Mouse (Mus musculus) heart, embryonic 13.5 days (tissue): ENCODE results near the gene Sptbn1. TPM values are rescaled to one million over a fixed set of nuclear protein-coding genes. Genes with fewer than 3 reads are reported as not detected.
A peak's percentile ranks its signal among the peaks of the same experiment; 100 is the strongest.
"Not testable (repeated sequence)": the region's sequence is repeated elsewhere in the genome, so short reads cannot be mapped to it uniquely, and the experiment has no call there.

Source experiments
- ATAC-seq: fragments of 200-750 bp; cut with Nextera tagmentation; 2 replicates; pipeline ENCODE4 v1.8.0; 2017; ENCODE audit warnings: moderate TSS enrichment; ENCODE audit not compliant: insufficient number of reproducible peaks, low FRiP score, low TSS enrichment; ENCODE audit errors: extremely low read depth
- H3K27ac ChIP-seq: fragments of 300-500 bp; sonication (generic); replicated peaks from 2 replicates; pipeline ENCODE4 v1.5.1; 2015; ENCODE audit warnings: moderate library complexity, mild to moderate bottlenecking, inconsistent platforms
- H3K27me3 ChIP-seq: fragments of 300-500 bp; sonication (generic); replicated peaks from 2 replicates; pipeline ENCODE4 v1.6.1; 2015; ENCODE audit warnings: mild to moderate bottlenecking, inconsistent platforms
- H3K36me3 ChIP-seq: fragments of 300-500 bp; sonication (generic); 2 replicates; pipeline ENCODE4 v1.6.1; 2015; ENCODE audit warnings: mild to moderate bottlenecking, inconsistent platforms
- H3K4me1 ChIP-seq: fragments of 300-500 bp; sonication (generic); 2 replicates; pipeline ENCODE4 v1.6.1; 2015; ENCODE audit warnings: inconsistent platforms
- H3K4me2 ChIP-seq: fragments of 300-500 bp; sonication (generic); 2 replicates; pipeline ENCODE4 v1.6.1; 2015; ENCODE audit warnings: inconsistent platforms, mild to moderate bottlenecking, moderate library complexity
- H3K4me3 ChIP-seq: fragments of 300-500 bp; sonication (generic); 2 replicates; pipeline ENCODE4 v1.5.1; 2015; ENCODE audit warnings: moderate library complexity, mild to moderate bottlenecking, inconsistent platforms
- H3K9ac ChIP-seq: fragments of 300-500 bp; sonication (generic); 2 replicates; pipeline ENCODE4 v1.6.1; 2015; ENCODE audit warnings: inconsistent platforms, mild to moderate bottlenecking, moderate library complexity
- H3K9me3 ChIP-seq: fragments of 300-500 bp; sonication (generic); 2 replicates; pipeline ENCODE4 v1.6.1; 2016; ENCODE audit warnings: inconsistent platforms
- WGBS: fragments of 180-500 bp; shearing (Covaris S2); methylation state at CpG from one replicate; pipeline ENCODE4 v1.1.7; 2015; ENCODE audit warnings: mixed read lengths; 5-methylcytosine and 5-hydroxymethylcytosine counted together
- polyA plus RNA-seq: library from polyadenylated mRNA; unstranded; fragments of >200 nt; fragmentation: Nextera tagmentation; extraction: Ambion mirVana; gene quantifications from 2 replicates; pipeline ENCODE4 v1.2.1, GENCODE M21; 2015

Sptbn1 gene
- polyA plus RNA-seq, 1 experiment from 2014 or later = 145 TPM

DNA sequence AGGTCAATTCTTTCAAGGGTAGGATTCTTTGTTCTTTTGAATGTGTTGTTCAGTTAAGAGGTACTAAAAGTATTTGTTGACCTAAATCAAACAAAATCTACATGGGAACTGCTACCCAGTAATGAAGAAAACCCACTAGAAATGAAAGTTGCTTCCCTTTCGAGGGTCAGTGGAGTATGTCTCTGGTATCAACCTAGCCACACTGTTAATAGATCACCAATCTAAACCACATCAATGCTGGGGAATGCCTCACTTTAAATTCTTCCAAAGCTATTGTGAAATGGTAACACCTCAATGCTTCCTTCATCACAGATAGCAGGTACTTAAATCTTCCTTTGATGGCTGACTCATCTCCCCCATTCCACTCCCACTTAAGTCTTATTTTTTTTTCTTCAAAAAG, 1.5 kb upstream of the Sptbn1 start:
- H3K27me3 ChIP-seq = no peaks in the 10 kb centered on the region
- no peak overlapping the region for H3K27ac ChIP-seq
- no peak overlapping the region for H3K9ac ChIP-seq
- H3K36me3 ChIP-seq = no peaks in the 10 kb centered on the region
- peaks cover 26% of the 10 kb centered on the region for H3K4me1 ChIP-seq
- no peaks in the 10 kb centered on the region for H3K9me3 ChIP-seq
- peak overlapping the region; percentile 86 for H3K4me2 ChIP-seq
- ATAC-seq = no peak
- WGBS = 83% methylated on average over 1 of the region's 1 CpGs
- peak overlapping the region; percentile 100 for H3K4me3 ChIP-seq

DNA sequence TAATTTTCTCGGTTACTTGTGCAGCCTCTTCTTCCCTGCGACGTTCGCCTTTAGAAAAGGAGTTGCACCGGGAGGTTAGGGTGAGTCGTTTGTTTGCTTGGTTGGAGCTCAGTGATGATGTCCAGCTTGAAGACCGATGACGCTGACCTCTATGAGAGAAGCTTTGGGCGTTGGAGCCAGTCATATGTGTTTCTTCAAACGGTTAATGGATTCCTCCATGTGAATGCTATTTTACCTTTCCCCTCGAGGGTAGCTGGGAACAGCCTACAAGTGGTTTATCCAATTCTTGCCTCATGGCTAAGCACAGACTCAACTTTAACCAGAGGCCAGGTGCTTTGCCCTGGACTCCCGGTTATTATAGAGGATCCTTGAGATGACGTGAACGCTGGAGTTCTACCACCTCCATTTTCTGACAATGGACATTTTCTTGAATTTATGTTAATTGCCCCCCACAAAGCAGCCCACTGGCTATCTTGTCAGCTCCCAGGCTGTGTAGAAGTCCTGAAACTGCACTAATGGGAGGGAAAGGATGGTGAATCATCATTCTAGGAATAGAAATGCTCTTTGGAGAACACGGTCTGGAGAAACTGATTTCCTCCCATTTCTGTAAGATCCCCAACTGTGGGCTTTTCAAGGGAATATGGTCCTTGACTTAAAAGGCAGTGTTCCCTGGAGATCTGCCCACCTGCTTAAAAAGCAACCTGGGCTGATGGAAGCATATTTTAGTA, 837 bp upstream of the Sptbn1 start:
- peak overlapping the region; percentile 100 for H3K4me3 ChIP-seq
- no peaks in the 10 kb centered on the region for H3K36me3 ChIP-seq
- ATAC-seq = no peak

DNA sequence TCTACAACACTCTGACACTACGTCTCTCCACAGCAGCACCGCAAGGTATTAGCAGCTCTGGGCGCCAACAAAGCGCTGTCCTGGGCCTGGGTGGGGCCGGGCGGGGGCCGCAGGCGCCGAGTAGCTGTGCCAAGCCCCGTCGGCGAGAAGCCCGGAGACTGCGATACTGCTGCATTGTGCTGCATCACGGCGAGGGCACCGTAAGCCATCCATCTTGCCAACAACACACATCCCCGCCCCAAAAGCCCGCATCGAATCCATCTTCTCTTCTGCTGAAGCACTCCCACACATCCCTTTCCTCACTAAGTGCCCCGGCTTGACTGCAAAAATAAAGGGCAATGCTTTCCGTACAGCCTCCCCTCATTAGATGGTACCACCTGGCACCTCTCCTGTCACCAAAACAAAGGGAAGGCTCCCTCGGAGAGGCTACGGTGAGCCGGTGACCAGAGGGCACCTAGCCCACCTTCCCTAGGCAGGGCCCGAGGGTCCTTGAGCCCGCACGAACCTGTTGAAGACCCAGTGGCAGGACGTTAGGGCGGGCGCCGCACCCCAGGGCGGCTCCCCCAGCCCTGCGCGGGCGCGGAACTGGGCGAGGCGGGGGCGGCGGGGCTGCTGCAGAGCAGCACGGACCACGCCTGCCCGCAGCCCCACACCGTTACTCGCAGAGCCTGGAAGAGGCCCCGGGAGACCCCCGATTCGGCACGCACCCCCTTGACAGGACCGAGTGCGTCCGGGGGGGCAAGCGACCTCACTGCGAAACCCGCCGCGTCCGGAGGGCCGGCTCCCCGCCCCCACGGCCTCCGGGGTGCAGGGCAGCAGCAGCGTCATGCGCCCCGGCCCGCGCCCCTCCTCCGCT, 711 bp downstream of the Sptbn1 start:
- Histone ChIP-seq H3K27me3 (no peaks in the 10 kb centered on the region), H3K4me1 (peaks cover 46% of the 10 kb centered on the region), H3K9me3 (no peaks in the 10 kb centered on the region), H3K9ac (peak overlapping the region; percentile 100), H3K36me3 (no peaks in the 10 kb centered on the region), H3K4me2 (peak overlapping the region; percentile 86), H3K27ac (peak overlapping the region; percentile 98), H3K4me3 (peak overlapping the region; percentile 100)
- ATAC-seq = peak; percentile 49; the same call in 1 of the 2 replicates
- WGBS = under 1% methylated on average over 58 of the region's 69 CpGs

More for the DNA sequence above, 837 bp upstream of the Sptbn1 start:
- Histone ChIP-seq H3K4me2 (peak overlapping the region; percentile 86), H3K27me3 (no peaks in the 10 kb centered on the region), H3K4me1 (peaks cover 33% of the 10 kb centered on the region), H3K27ac (peak overlapping the region; percentile 85), H3K9me3 (no peaks in the 10 kb centered on the region), H3K9ac (peak overlapping the region; percentile 83)
- 3% methylated on average over 15 of the region's 15 CpGs for WGBS

DNA sequence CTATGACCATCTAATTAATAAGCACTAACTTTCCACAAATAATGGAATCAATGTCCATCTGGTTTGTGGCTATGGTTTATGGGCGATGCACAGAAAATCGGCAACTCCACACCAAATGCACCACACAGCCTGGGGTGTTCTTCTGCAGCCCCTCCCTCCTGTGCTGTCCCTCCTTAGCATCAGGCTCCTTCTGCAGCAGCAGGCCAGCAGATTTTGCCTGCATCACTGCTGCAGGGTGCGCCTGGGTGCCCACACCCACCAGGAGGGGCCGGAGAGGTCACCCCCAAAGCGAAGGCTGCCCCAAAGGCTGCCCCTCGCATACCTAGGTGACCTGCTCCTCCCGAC, 1.3 kb downstream of the Sptbn1 start:
- peak overlapping the region; percentile 100 for H3K9ac ChIP-seq
- no peaks in the 10 kb centered on the region for H3K27me3 ChIP-seq
- H3K36me3 ChIP-seq = no peaks in the 10 kb centered on the region
- H3K4me3 ChIP-seq = peak overlapping the region; percentile 100
- H3K4me1 ChIP-seq = peaks cover 50% of the 10 kb centered on the region
- peak overlapping the region; percentile 86 for H3K4me2 ChIP-seq
- H3K27ac ChIP-seq = peak overlapping the region; percentile 98
- 2% methylated on average over 7 of the region's 7 CpGs for WGBS
- ATAC-seq = no peak
- H3K9me3 ChIP-seq = no peaks in the 10 kb centered on the region

DNA sequence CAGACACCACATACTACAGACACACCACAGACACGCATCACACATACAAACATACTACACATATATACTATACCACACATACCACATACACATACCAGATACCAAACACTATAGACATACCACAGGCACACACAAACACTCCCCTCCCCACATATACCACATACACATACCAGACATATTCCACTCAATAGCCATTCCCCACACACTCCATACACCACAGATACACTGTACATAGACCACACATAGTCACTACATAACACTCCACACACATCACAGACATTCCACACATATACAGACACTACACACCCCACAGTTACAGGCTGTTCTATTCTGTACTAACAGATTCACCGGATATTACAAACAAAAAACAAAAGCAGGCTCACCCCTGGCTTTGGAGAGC, 2.3 kb downstream of the Sptbn1 start:
- H3K4me3 ChIP-seq = peak overlapping the region; percentile 100
- H3K9me3 ChIP-seq = no peaks in the 10 kb centered on the region
- H3K27ac ChIP-seq = peak overlapping the region; percentile 57
- ATAC-seq = no peak; the same call in 1 of the 2 replicates
- H3K36me3 ChIP-seq = no peaks in the 10 kb centered on the region
- H3K27me3 ChIP-seq = no peaks in the 10 kb centered on the region
- H3K9ac ChIP-seq = peak overlapping the region; percentile 85
- H3K4me1 ChIP-seq = peaks cover 56% of the 10 kb centered on the region
- WGBS = 52% methylated on average over 2 of the region's 2 CpGs
- H3K4me2 ChIP-seq = peak overlapping the region; percentile 86

DNA sequence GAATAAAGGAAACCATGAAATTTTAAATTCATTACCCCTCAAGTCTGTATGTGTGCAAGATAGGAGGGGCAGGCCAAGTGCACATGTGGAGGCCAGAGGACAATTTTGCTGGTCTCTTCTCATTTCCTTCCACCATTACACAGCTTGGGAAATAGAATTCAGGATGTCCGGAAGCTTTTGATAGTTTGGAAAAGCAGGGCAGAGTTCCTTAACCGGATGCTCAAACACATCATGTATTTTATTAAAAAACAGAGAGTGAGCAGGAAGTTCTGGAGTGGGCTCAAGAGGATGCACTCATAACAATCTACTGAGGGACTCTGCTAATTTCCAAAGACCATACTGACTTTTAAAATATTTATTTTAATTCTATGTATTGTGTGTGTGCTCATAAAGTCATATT, 4.3 kb downstream of the Sptbn1 start:
- H3K4me3 ChIP-seq = peak overlapping the region; percentile 100
- H3K9ac ChIP-seq = peak overlapping the region; percentile 13
- H3K9me3 ChIP-seq = peaks cover 4% of the 10 kb centered on the region; the same call in 1 of the 2 replicates
- H3K27me3 ChIP-seq = no peaks in the 10 kb centered on the region
- H3K4me1 ChIP-seq = peaks cover 57% of the 10 kb centered on the region
- H3K4me2 ChIP-seq = peak overlapping the region; percentile 86
- peaks cover 7% of the 10 kb centered on the region for H3K36me3 ChIP-seq
- ATAC-seq = no peak
- WGBS = 49% methylated on average over 2 of the region's 2 CpGs
- peak overlapping the region; percentile 79 for H3K27ac ChIP-seq

DNA sequence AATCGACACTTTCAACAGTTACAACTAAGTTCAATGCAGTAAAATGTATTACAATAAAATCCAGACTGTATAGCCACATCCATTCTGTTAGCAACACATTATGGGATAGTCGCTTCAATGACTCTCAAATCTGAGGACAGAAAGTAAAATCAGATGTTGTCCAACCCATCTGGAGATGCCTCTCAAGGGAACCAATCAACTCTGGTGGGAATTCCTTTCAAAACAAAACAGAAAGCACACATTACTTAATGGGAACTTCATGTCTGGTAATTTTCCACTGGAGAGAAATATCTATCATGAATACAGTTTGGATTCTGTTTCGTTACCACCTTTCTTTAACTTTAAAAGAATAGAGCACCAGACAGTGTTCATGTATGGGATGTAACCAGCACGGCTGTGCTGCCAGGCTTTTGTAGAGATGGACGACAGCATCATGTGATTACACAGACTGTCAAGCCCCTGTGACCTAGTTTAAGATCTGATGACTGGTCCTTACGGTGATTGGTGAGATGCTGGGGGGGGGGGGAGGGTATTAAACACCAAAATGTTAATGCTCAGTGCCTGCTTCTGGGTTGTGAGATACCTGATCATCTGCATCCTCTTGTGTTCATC, 9.1 kb downstream of the Sptbn1 start:
- 60% methylated on average over 6 of the region's 6 CpGs for WGBS
- Histone ChIP-seq H3K9me3 (peaks cover 4% of the 10 kb centered on the region; the same call in 1 of the 2 replicates), H3K4me2 (peak overlapping the region; percentile 58), H3K27me3 (no peaks in the 10 kb centered on the region), H3K36me3 (peaks cover 20% of the 10 kb centered on the region), H3K27ac (peak overlapping the region; percentile 95), H3K9ac (no peak overlapping the region), H3K4me1 (peaks cover 72% of the 10 kb centered on the region), H3K4me3 (no peak overlapping the region)
- no peak for ATAC-seq

DNA sequence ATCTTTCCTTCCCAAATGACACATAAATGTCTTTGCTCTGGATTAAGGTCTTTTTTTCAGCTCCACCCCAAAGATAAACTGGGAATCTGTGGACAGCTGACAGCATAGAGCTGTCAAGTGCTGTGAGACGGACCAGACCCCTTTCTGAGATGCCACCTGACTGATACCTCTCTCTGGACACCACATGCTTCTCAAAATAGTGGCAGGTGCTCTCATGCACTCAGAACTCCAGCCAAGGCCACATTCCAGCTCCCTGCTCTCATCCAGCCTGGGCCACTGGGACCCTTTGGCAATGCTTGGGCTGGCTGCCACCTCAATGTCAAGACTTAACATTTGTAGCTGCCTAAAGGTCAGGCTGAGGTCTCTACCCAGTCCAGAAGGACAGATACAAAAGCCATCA, 10.2 kb downstream of the Sptbn1 start:
- Histone ChIP-seq H3K4me3 (no peak overlapping the region), H3K27ac (peak overlapping the region; percentile 95), H3K4me1 (peaks cover 62% of the 10 kb centered on the region), H3K4me2 (peak overlapping the region; percentile 58), H3K9me3 (peaks cover 4% of the 10 kb centered on the region; the same call in 1 of the 2 replicates), H3K36me3 (peaks cover 28% of the 10 kb centered on the region), H3K27me3 (no peaks in the 10 kb centered on the region), H3K9ac (no peak overlapping the region)
- 18% methylated on average over 1 of the region's 1 CpGs for WGBS
- ATAC-seq = peak; percentile 86

DNA sequence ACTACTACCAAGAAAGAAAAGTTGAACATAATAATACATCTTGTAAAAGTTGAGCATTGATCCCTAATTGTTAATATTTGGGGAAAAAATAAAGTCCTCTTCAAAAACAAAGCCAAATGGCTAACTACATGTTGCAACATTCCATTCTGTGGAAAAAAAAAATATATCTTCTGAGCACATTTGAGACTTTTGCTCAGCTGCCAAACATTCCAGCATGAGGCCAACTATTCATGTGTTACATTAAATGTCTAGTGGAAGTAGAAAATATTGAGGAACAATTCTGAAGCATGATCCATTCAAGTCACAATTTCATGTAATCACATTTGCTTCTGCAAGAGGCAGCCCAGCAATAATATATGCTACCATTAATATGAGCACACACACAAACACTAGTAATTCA, 10.9 kb downstream of the Sptbn1 start:
- Histone ChIP-seq H3K4me1 (peaks cover 58% of the 10 kb centered on the region), H3K4me2 (peak overlapping the region; percentile 58), H3K4me3 (no peak overlapping the region), H3K27ac (peak overlapping the region; percentile 95), H3K9ac (peak overlapping the region; percentile 59), H3K9me3 (peaks cover 4% of the 10 kb centered on the region; the same call in 1 of the 2 replicates), H3K27me3 (no peaks in the 10 kb centered on the region), H3K36me3 (peaks cover 28% of the 10 kb centered on the region)
- no peak for ATAC-seq

DNA sequence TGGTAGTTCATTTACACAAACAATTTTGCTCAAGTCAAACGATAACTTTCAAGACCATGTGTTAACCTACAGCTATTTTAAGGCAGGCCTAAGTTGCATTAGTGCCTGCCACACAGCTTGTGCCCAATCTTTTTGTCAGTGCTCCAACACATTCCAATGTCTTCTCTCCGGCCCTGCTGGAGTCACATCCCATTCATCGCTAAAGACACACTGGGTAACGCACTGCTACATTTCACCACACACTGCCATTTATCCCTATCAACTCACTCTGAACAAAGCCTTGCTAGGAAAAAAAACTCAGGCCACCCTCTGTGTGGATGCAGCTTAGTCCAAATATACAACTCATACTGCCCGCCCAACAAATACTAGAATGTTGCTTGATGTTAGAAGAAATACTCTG, 11.5 kb downstream of the Sptbn1 start:
- Histone ChIP-seq H3K36me3 (peaks cover 28% of the 10 kb centered on the region), H3K4me3 (peak overlapping the region; percentile 13; the same call in 1 of the 2 replicates), H3K4me2 (peak overlapping the region; percentile 58), H3K27ac (peak overlapping the region; percentile 95), H3K4me1 (peaks cover 57% of the 10 kb centered on the region), H3K9me3 (peaks cover 4% of the 10 kb centered on the region; the same call in 1 of the 2 replicates), H3K9ac (peak overlapping the region; percentile 59), H3K27me3 (no peaks in the 10 kb centered on the region)
- 22% methylated on average over 5 of the region's 5 CpGs for WGBS
- peak; percentile 62; the same call in 1 of the 2 replicates for ATAC-seq

DNA sequence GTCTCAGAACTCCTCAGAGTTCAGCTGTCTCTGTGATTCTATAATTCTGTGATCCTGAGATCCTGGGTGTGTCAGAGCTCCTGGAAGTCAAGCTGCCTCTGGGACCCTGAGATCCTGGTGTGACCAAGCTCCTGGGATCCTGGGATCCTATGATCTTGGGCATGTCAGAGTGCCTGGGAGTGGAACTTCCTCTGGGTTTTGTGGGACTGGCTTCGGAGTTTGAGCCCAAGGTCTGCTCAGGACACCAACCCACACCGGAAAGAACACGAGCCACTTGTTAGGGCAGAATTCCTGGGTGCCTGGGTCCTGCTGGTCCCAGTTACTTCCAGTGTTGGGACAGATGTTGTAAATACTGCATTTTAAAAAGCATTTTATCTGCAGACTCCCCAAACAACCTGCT, 12.8 kb downstream of the Sptbn1 start:
- ATAC-seq, H3K9me3 ChIP-seq, H3K4me3 ChIP-seq, H3K9ac ChIP-seq, H3K27me3 ChIP-seq, H3K4me2 ChIP-seq: not testable (repeated sequence)
- WGBS = 86% methylated on average over 3 of the region's 3 CpGs
- Histone ChIP-seq H3K4me1 (peaks cover 64% of the 10 kb centered on the region), H3K36me3 (peaks cover 28% of the 10 kb centered on the region), H3K27ac (peak overlapping the region; percentile 95)
